Mouse (Mus musculus) lung, embryonic 15.5 days (tissue): ENCODE measurements around the gene Col27a1. TPM values are rescaled to one million over a fixed set of nuclear protein-coding genes. Genes with fewer than 3 reads are reported as not detected.

Source experiments
- ATAC-seq: fragments of 200-750 bp; cut with Nextera tagmentation; 2 replicates; pipeline ENCODE4 v1.8.0; 2017; ENCODE audit warnings: moderate number of reproducible peaks, borderline replicate concordance; ENCODE audit not compliant: low FRiP score, low TSS enrichment; ENCODE audit errors: extremely low read depth
- H3K27ac ChIP-seq: fragments of 300-500 bp; sonication (generic); 2 replicates; pipeline ENCODE4 v1.5.1; 2015; ENCODE audit warnings: moderate library complexity, mild to moderate bottlenecking, inconsistent platforms
- H3K27me3 ChIP-seq: fragments of 300-500 bp; sonication (generic); 2 replicates; pipeline ENCODE4 v1.6.1; 2015; ENCODE audit warnings: inconsistent platforms
- H3K36me3 ChIP-seq: fragments of 300-500 bp; sonication (generic); 2 replicates; pipeline ENCODE4 v1.6.1; 2015; ENCODE audit warnings: inconsistent platforms
- H3K4me1 ChIP-seq: fragments of 300-500 bp; sonication (generic); 2 replicates; pipeline ENCODE4 v1.6.1; 2015; ENCODE audit warnings: inconsistent platforms
- H3K4me2 ChIP-seq: fragments of 300-500 bp; sonication (generic); 2 replicates; pipeline ENCODE4 v1.6.1; 2015; ENCODE audit warnings: inconsistent platforms, mild to moderate bottlenecking, moderate library complexity
- H3K4me3 ChIP-seq: fragments of 300-500 bp; sonication (generic); 2 replicates; pipeline ENCODE4 v1.5.1; 2015; ENCODE audit warnings: mild to moderate bottlenecking, inconsistent platforms
- H3K9ac ChIP-seq: fragments of 300-500 bp; sonication (generic); 2 replicates; pipeline ENCODE4 v1.6.1; 2015; ENCODE audit warnings: inconsistent platforms
- H3K9me3 ChIP-seq: fragments of 300-500 bp; sonication (generic); 2 replicates; pipeline ENCODE4 v1.6.1; 2016; ENCODE audit warnings: inconsistent platforms
- WGBS: fragments of 180-500 bp; shearing (Covaris S2); methylation state at CpG from one replicate; pipeline ENCODE4 v1.1.7; 2015; 5-methylcytosine and 5-hydroxymethylcytosine counted together
- polyA plus RNA-seq: library from polyadenylated mRNA; unstranded; fragments of >200 nt; fragmentation: Nextera tagmentation; extraction: Ambion mirVana; gene quantifications from 2 replicates; pipeline ENCODE4 v1.2.1, GENCODE M21; 2015

Col27a1 gene
- 20.2 and 20.3 TPM in 2 replicates for polyA plus RNA-seq

GRCm38 (mm10) chr4:63213907-63214621, at the start of gene Col27a1:
Gene Col27a1, plus strand, starts transcription at chr4:63214004.
- Histone ChIP-seq H3K27me3 (peaks cover 31% of the 10 kb centered on the region), H3K9me3 (no peaks in the 10 kb centered on the region), H3K4me2 (peak within 1 kb of the TSS; percentile 86), H3K36me3 (no peaks in the 10 kb centered on the region), H3K4me1 (peaks cover 48% of the 10 kb centered on the region), H3K27ac (peak within 1 kb of the TSS; percentile 80), H3K4me3 (peak within 1 kb of the TSS; percentile 70), H3K9ac (peak within 1 kb of the TSS; percentile 75)
- WGBS: under 1% methylated on average over 58 of the region's 61 CpGs
- ATAC-seq: peak; percentile 40

GRCm38 (mm10) chr4:63165636-63166035, 48.2 kb upstream of the Col27a1 start:
- no peak for ATAC-seq
- Histone ChIP-seq H3K4me2 (no peak overlapping the region), H3K4me1 (no peaks in the 10 kb centered on the region)

GRCm38 (mm10) chr4:63166323-63166722, 47.5 kb upstream of the Col27a1 start:
- Histone ChIP-seq H3K27ac (no peak overlapping the region), H3K9ac (no peak overlapping the region), H3K4me1 (no peaks in the 10 kb centered on the region), H3K27me3 (no peaks in the 10 kb centered on the region; the same call in 1 of the 2 replicates), H3K36me3 (no peaks in the 10 kb centered on the region), H3K4me3 (no peak overlapping the region), H3K4me2 (no peak overlapping the region), H3K9me3 (no peaks in the 10 kb centered on the region)
- no peak for ATAC-seq
- WGBS: 77% methylated on average over 5 of the region's 5 CpGs

More at GRCm38 (mm10) chr4:63165636-63166035, 48.2 kb upstream of the Col27a1 start:
- Histone ChIP-seq H3K36me3 (no peaks in the 10 kb centered on the region), H3K27ac (no peak overlapping the region), H3K27me3 (no peaks in the 10 kb centered on the region; the same call in 1 of the 2 replicates), H3K9ac (no peak overlapping the region), H3K9me3 (no peaks in the 10 kb centered on the region), H3K4me3 (no peak overlapping the region)
- 84% methylated on average over 4 of the region's 4 CpGs for WGBS

- WGBS: 79% methylated on average over 4 of the region's 4 CpGs
- Histone ChIP-seq H3K36me3 (no peaks in the 10 kb centered on the region), H3K9me3 (no peaks in the 10 kb centered on the region), H3K27me3 (no peaks in the 10 kb centered on the region; the same call in 1 of the 2 replicates), H3K9ac (no peak overlapping the region), H3K4me2 (no peak overlapping the region), H3K4me3 (no peak overlapping the region), H3K27ac (no peak overlapping the region), H3K4me1 (0 out of 2 replicates have a peak, but pooled peaks cover 7% of the 10 kb centered on the region)
- ATAC-seq: no peak
These were observed 43.7 kb upstream of the Col27a1 start for GRCm38 (mm10) chr4:63170061-63170460.

GRCm38 (mm10) chr4:63171122-63171521, 42.7 kb upstream of the Col27a1 start:
- peak overlapping the region; percentile 49 for H3K4me2 ChIP-seq
- H3K4me1 ChIP-seq: 0 out of 2 replicates have a peak, but pooled peaks cover 7% of the 10 kb centered on the region
- no peaks in the 10 kb centered on the region for H3K9me3 ChIP-seq
- H3K36me3 ChIP-seq: no peaks in the 10 kb centered on the region
- WGBS: 39% methylated on average over 24 of the region's 24 CpGs
- no peaks in the 10 kb centered on the region; the same call in 1 of the 2 replicates for H3K27me3 ChIP-seq
- H3K9ac ChIP-seq: no peak overlapping the region; the same call in 1 of the 2 replicates
- peak; percentile 37 for ATAC-seq
- H3K4me3 ChIP-seq: peak overlapping the region; percentile 27
- H3K27ac ChIP-seq: peak overlapping the region; percentile 78; the same call in 1 of the 2 replicates

GRCm38 (mm10) chr4:63171969-63172685, 41.7 kb upstream of the Col27a1 start, which contains the start of gene Kif12:
Gene Kif12, minus strand, starts transcription at chr4:63172131.
- 0 out of 2 replicates have a peak, but pooled peaks cover 7% of the 10 kb centered on the region for H3K4me1 ChIP-seq
- H3K9ac ChIP-seq: no peak within 1 kb of the TSS; the same call in 1 of the 2 replicates
- H3K4me3 ChIP-seq: peak within 1 kb of the TSS; percentile 27
- peak within 1 kb of the TSS; percentile 49 for H3K4me2 ChIP-seq
- no peaks in the 10 kb centered on the region; the same call in 1 of the 2 replicates for H3K27me3 ChIP-seq
- WGBS: 42% methylated on average over 4 of the region's 4 CpGs
- ATAC-seq: peak; percentile 67; the same call in 1 of the 2 replicates
- H3K36me3 ChIP-seq: no peaks in the 10 kb centered on the region
- H3K27ac ChIP-seq: peak within 1 kb of the TSS; percentile 78
- H3K9me3 ChIP-seq: no peaks in the 10 kb centered on the region

GRCm38 (mm10) chr4:63181556-63181955, 32.2 kb upstream of the Col27a1 start:
- ATAC-seq: no peak

GRCm38 (mm10) chr4:63186281-63186870, 27.4 kb upstream of the Col27a1 start:
- Histone ChIP-seq H3K9ac (no peak overlapping the region), H3K4me1 (peaks cover 48% of the 10 kb centered on the region), H3K36me3 (no peaks in the 10 kb centered on the region), H3K9me3 (no peaks in the 10 kb centered on the region), H3K27me3 (no peaks in the 10 kb centered on the region), H3K4me2 (no peak overlapping the region), H3K27ac (peak overlapping the region; percentile 92), H3K4me3 (no peak overlapping the region)
- ATAC-seq: peak; percentile 91
- WGBS: 42% methylated on average over 21 of the region's 21 CpGs

More at GRCm38 (mm10) chr4:63181556-63181955, 32.2 kb upstream of the Col27a1 start:
- Histone ChIP-seq H3K27me3 (no peaks in the 10 kb centered on the region), H3K9me3 (no peaks in the 10 kb centered on the region), H3K4me1 (peaks cover 17% of the 10 kb centered on the region; the same call in 1 of the 2 replicates), H3K27ac (no peak overlapping the region), H3K4me3 (no peak overlapping the region), H3K4me2 (no peak overlapping the region), H3K9ac (no peak overlapping the region), H3K36me3 (no peaks in the 10 kb centered on the region)
- 3% methylated on average over 5 of the region's 5 CpGs for WGBS

GRCm38 (mm10) chr4:63191641-63192040, 22.2 kb upstream of the Col27a1 start:
- no peak for ATAC-seq
- 27% methylated on average over 5 of the region's 5 CpGs for WGBS

GRCm38 (mm10) chr4:63194366-63194765, 19.4 kb upstream of the Col27a1 start:
- H3K4me1 ChIP-seq: peaks cover 20% of the 10 kb centered on the region
- 44% methylated on average over 2 of the region's 2 CpGs for WGBS
- H3K9me3 ChIP-seq: no peaks in the 10 kb centered on the region
- H3K36me3 ChIP-seq: no peaks in the 10 kb centered on the region
- H3K4me3 ChIP-seq: no peak overlapping the region
- no peak for ATAC-seq
- no peak overlapping the region for H3K9ac ChIP-seq
- H3K4me2 ChIP-seq: no peak overlapping the region
- H3K27me3 ChIP-seq: no peaks in the 10 kb centered on the region
- H3K27ac ChIP-seq: no peak overlapping the region

More at GRCm38 (mm10) chr4:63191641-63192040, 22.2 kb upstream of the Col27a1 start:
- Histone ChIP-seq H3K36me3 (no peaks in the 10 kb centered on the region), H3K4me3 (no peak overlapping the region), H3K27ac (no peak overlapping the region), H3K9ac (no peak overlapping the region), H3K4me1 (peaks cover 40% of the 10 kb centered on the region), H3K9me3 (no peaks in the 10 kb centered on the region), H3K4me2 (no peak overlapping the region), H3K27me3 (no peaks in the 10 kb centered on the region)

GRCm38 (mm10) chr4:63199366-63199765, 14.4 kb upstream of the Col27a1 start:
- Histone ChIP-seq H3K27ac (no peak overlapping the region), H3K4me1 (no peaks in the 10 kb centered on the region), H3K36me3 (no peaks in the 10 kb centered on the region), H3K4me3 (no peak overlapping the region), H3K27me3 (no peaks in the 10 kb centered on the region), H3K9me3 (no peaks in the 10 kb centered on the region), H3K4me2 (no peak overlapping the region), H3K9ac (no peak overlapping the region)
- 89% methylated on average over 5 of the region's 5 CpGs for WGBS
- no peak for ATAC-seq
